Mouse (Mus musculus) neural tube, embryonic 14.5 days (tissue): ENCODE data around the gene Gpr183. TPM values are rescaled to one million over a fixed set of nuclear protein-coding genes. Genes with fewer than 3 reads are reported as not detected.

Experiments used
- ATAC-seq: fragments of 200-750 bp; cut with Nextera tagmentation; 2 replicates; pipeline ENCODE4 v1.8.0; 2017; ENCODE audit warnings: low read depth, mild to moderate bottlenecking, moderate TSS enrichment, moderate library complexity
- H3K27ac ChIP-seq: fragments of 300-500 bp; sonication (generic); 2 replicates; pipeline ENCODE4 v1.5.1; 2014; ENCODE audit warnings: low read depth, mild to moderate bottlenecking, control low read depth, low read length, moderate library complexity, mixed read lengths
- H3K27me3 ChIP-seq: fragments of 300-500 bp; sonication (generic); 2 replicates; pipeline ENCODE4 v1.6.1; 2014; ENCODE audit warnings: low read length; ENCODE audit not compliant: control insufficient read depth, insufficient read depth
- H3K36me3 ChIP-seq: fragments of 300-500 bp; sonication (generic); 2 replicates; pipeline ENCODE4 v1.6.1; 2014; ENCODE audit warnings: low read length, mixed read lengths; ENCODE audit not compliant: control insufficient read depth, insufficient read depth
- H3K4me1 ChIP-seq: fragments of 300-500 bp; sonication (generic); 2 replicates; pipeline ENCODE4 v1.6.1; 2014; ENCODE audit warnings: low read length; ENCODE audit not compliant: control insufficient read depth, insufficient read depth
- H3K4me2 ChIP-seq: fragments of 300-500 bp; sonication (generic); 2 replicates; pipeline ENCODE4 v1.6.1; 2014; ENCODE audit warnings: mild to moderate bottlenecking, low read depth, low read length, control low read depth
- H3K4me3 ChIP-seq: fragments of 300-500 bp; sonication (generic); 2 replicates; pipeline ENCODE4 v1.5.1; 2014; ENCODE audit warnings: low read depth, low read length, control low read depth, mixed read lengths
- H3K9ac ChIP-seq: fragments of 300-500 bp; sonication (generic); replicated peaks from 2 replicates; pipeline ENCODE4 v1.6.1; 2014; ENCODE audit warnings: low read depth, mild to moderate bottlenecking, control low read depth, low read length, mixed read lengths
- H3K9me3 ChIP-seq: fragments of 300-500 bp; sonication (generic); 2 replicates; pipeline ENCODE4 v1.6.1; 2016; ENCODE audit warnings: low read length; ENCODE audit not compliant: control insufficient read depth
- WGBS: fragments of 180-500 bp; shearing (Covaris S2); extraction: QIAGEN DNeasy Blood & Tissue Kit; methylation state at CpG from one replicate; pipeline ENCODE4 v1.1.7; 2014; 5-methylcytosine and 5-hydroxymethylcytosine counted together
- polyA plus RNA-seq: library from polyadenylated mRNA; unstranded; fragments of >200 nt; fragmentation: Nextera tagmentation; extraction: Ambion mirVana; gene quantifications from 2 replicates; pipeline ENCODE4 v1.2.1, GENCODE M21; 2014

Gene Gpr183
- polyA plus RNA-seq, 1 experiment from 2014 or later = 0.59 TPM

- ATAC-seq = no peak
- Histone ChIP-seq H3K9me3 (no peaks in the 10 kb centered on the region), H3K4me2 (no peak overlapping the region), H3K4me3 (no peak overlapping the region), H3K4me1 (no peaks in the 10 kb centered on the region), H3K27ac (no peak overlapping the region), H3K27me3 (no peaks in the 10 kb centered on the region), H3K9ac (no peak overlapping the region), H3K36me3 (no peaks in the 10 kb centered on the region)
- 96% methylated on average over 5 of the region's 5 CpGs for WGBS
Observed at GRCm38 (mm10) chr14:121934597-121934946, 30.4 kb downstream of the Gpr183 start.

- H3K36me3 ChIP-seq = no peaks in the 10 kb centered on the region
- H3K4me3 ChIP-seq = no peak overlapping the region
- H3K4me1 ChIP-seq = no peaks in the 10 kb centered on the region
- no peak overlapping the region for H3K9ac ChIP-seq
- 94% methylated on average over 7 of the region's 7 CpGs for WGBS
- no peak for ATAC-seq
- H3K27ac ChIP-seq = no peak overlapping the region
- H3K4me2 ChIP-seq = no peak overlapping the region
- no peaks in the 10 kb centered on the region for H3K27me3 ChIP-seq
- no peaks in the 10 kb centered on the region for H3K9me3 ChIP-seq
Observed at GRCm38 (mm10) chr14:121933906-121934596, 30.9 kb downstream of the Gpr183 start.

- no peak for ATAC-seq
- WGBS = 88% methylated on average over 4 of the region's 4 CpGs
- Histone ChIP-seq H3K36me3 (no peaks in the 10 kb centered on the region), H3K9me3 (no peaks in the 10 kb centered on the region), H3K27ac (no peak overlapping the region), H3K4me2 (no peak overlapping the region), H3K4me3 (no peak overlapping the region), H3K4me1 (no peaks in the 10 kb centered on the region), H3K27me3 (no peaks in the 10 kb centered on the region), H3K9ac (no peak overlapping the region)
Observed at GRCm38 (mm10) chr14:121932180-121932579, 32.8 kb downstream of the Gpr183 start.

- WGBS = 89% methylated on average over 3 of the region's 3 CpGs
- H3K27ac ChIP-seq = no peak overlapping the region
- H3K4me3 ChIP-seq = no peak overlapping the region
Observed at GRCm38 (mm10) chr14:121931594-121931993, 33.4 kb downstream of the Gpr183 start.

GRCm38 (mm10) chr14:121930731-121931383, 34.1 kb downstream of the Gpr183 start:
- Histone ChIP-seq H3K9me3 (no peaks in the 10 kb centered on the region), H3K4me2 (no peak overlapping the region), H3K27ac (no peak overlapping the region), H3K9ac (no peak overlapping the region), H3K36me3 (no peaks in the 10 kb centered on the region), H3K4me1 (no peaks in the 10 kb centered on the region), H3K4me3 (no peak overlapping the region), H3K27me3 (no peaks in the 10 kb centered on the region)
- ATAC-seq = no peak
- WGBS = 83% methylated on average over 7 of the region's 7 CpGs

More at GRCm38 (mm10) chr14:121931594-121931993, 33.4 kb downstream of the Gpr183 start:
- no peak overlapping the region for H3K4me2 ChIP-seq
- H3K9me3 ChIP-seq = no peaks in the 10 kb centered on the region
- no peaks in the 10 kb centered on the region for H3K27me3 ChIP-seq
- no peak for ATAC-seq
- no peaks in the 10 kb centered on the region for H3K4me1 ChIP-seq
- no peak overlapping the region for H3K9ac ChIP-seq
- no peaks in the 10 kb centered on the region for H3K36me3 ChIP-seq

- WGBS = 90% methylated on average over 12 of the region's 12 CpGs
Observed at GRCm38 (mm10) chr14:121929243-121929951, 35.6 kb downstream of the Gpr183 start.

GRCm38 (mm10) chr14:121928375-121929137, 36.4 kb downstream of the Gpr183 start:
- H3K36me3 ChIP-seq = no peaks in the 10 kb centered on the region
- no peaks in the 10 kb centered on the region for H3K9me3 ChIP-seq
- H3K9ac ChIP-seq = no peak overlapping the region
- no peaks in the 10 kb centered on the region for H3K27me3 ChIP-seq
- H3K4me1 ChIP-seq = no peaks in the 10 kb centered on the region
- no peak overlapping the region for H3K4me2 ChIP-seq
- H3K4me3 ChIP-seq = no peak overlapping the region
- ATAC-seq = no peak
- no peak overlapping the region for H3K27ac ChIP-seq
- 69% methylated on average over 8 of the region's 8 CpGs for WGBS

More at GRCm38 (mm10) chr14:121929243-121929951, 35.6 kb downstream of the Gpr183 start:
- Histone ChIP-seq H3K36me3 (no peaks in the 10 kb centered on the region), H3K4me1 (no peaks in the 10 kb centered on the region), H3K4me3 (no peak overlapping the region), H3K27ac (no peak overlapping the region), H3K9me3 (no peaks in the 10 kb centered on the region), H3K27me3 (no peaks in the 10 kb centered on the region), H3K4me2 (no peak overlapping the region), H3K9ac (no peak overlapping the region)
- ATAC-seq = no peak

GRCm38 (mm10) chr14:121927451-121927850, 37.5 kb downstream of the Gpr183 start:
- Histone ChIP-seq H3K9me3 (no peaks in the 10 kb centered on the region), H3K4me1 (no peaks in the 10 kb centered on the region), H3K36me3 (no peaks in the 10 kb centered on the region), H3K4me3 (no peak overlapping the region), H3K9ac (no peak overlapping the region), H3K27ac (no peak overlapping the region), H3K27me3 (no peaks in the 10 kb centered on the region), H3K4me2 (no peak overlapping the region)
- no peak for ATAC-seq
- whole genome bisulfite sequencing = 96% methylated on average over 8 of the region's 8 CpGs
